Mouse (Mus musculus) right cerebral cortex, postnatal 14 days (tissue): ENCODE measurements around the gene Isca2.

Experiments
- DNase-seq: peaks from one replicate; pipeline ENCODE4 v3.0.0; 2022

The Isca2 gene

GRCm38 (mm10) chr12:84819236-84820168, 46.5 kb downstream of the Isca2 start:
- DNase-seq = peak; percentile 30

- DNase-seq = no peak
Observed at GRCm38 (mm10) chr12:84823601-84824000, 50.5 kb downstream of the Isca2 start.

GRCm38 (mm10) chr12:84824203-84824602, 51.2 kb downstream of the Isca2 start:
- no peak for DNase-seq
